Mouse (Mus musculus) cerebellum, adult 2 months (tissue): ENCODE measurements around the gene Arl6ip1.

Experiments
- CTCF ChIP-seq: fragments of 200-500 bp; IDR thresholded peaks from 2 replicates; pipeline ENCODE4 v1.5.1; 2011; ENCODE audit warnings: low read depth, mild to moderate bottlenecking, control low read depth, low read length, moderate library complexity, borderline replicate concordance; ENCODE audit not compliant: insufficient read depth
- POLR2A ChIP-seq: fragments of 200-500 bp; IDR thresholded peaks from 2 replicates; pipeline ENCODE4 v1.6.1; 2011; ENCODE audit warnings: low read length, control low read depth, borderline replicate concordance; ENCODE audit not compliant: insufficient read depth

GRCm38 (mm10) chr7:118135128-118135527 lies 5.7 kb upstream of the Arl6ip1 start:
- TF ChIP-seq CTCF (no peak), POLR2A (no peak)
